Mouse (Mus musculus) gastrocnemius, adult 18-20 months (tissue): ENCODE measurements around the gene 5430427O19Rik. TPM values are rescaled to one million over a fixed set of nuclear protein-coding genes. Genes with fewer than 3 reads are reported as not detected.

Experiments used
- DNase-seq: peaks from one replicate; pipeline ENCODE4 v3.0.0; 2021; ENCODE audit warnings: low spot score
- long read RNA-seq, 2 experiments: library from polyadenylated mRNA; stranded (forward); transcript quantifications; one replicate each; pipeline ENCODE4 v2.0.0; 2021
- total RNA-seq, 2 experiments: library from RNA; stranded (reverse); gene quantifications; 2 replicates each; pipeline ENCODE4 v1.2.3; 2021

5430427O19Rik gene
- total RNA-seq: under 1 TPM; 0.07 to 0.12 TPM
- long read RNA-seq, experiment 1: 0 reads
- long read RNA-seq, experiment 2: 0 reads

GRCm38 (mm10) chrX:85869914-85870483, at the start of gene 5430427O19Rik:
TSS of gene 5430427O19Rik (plus strand) at chrX:85870354.
- DNase-seq: no peak

GRCm38 (mm10) chrX:85827719-85828453, 42.3 kb upstream of the 5430427O19Rik start:
- no peak for DNase-seq

GRCm38 (mm10) chrX:85829000-85829399, 41.2 kb upstream of the 5430427O19Rik start:
- no peak for DNase-seq

DNA sequence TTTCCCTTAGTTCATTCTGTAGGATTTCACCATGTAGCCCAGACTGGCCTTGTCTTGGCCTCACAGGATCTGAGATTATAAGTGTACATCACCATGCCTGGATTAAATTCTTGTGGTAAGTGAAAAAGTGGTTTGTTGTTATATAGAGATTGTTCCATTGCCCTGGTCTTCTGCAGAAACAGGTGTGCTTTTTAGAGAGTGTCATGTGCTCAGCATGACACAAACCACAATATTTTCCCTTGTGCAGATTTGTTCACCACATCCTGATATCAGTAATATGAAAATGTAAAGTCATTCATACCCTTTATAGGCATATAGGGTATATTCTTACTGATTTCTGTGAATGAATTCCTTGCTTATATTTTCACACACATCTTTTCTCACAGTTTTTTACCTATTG, 31.0 kb upstream of the 5430427O19Rik start:
- DNase-seq: no peak

GRCm38 (mm10) chrX:85855938-85856337, 14.2 kb upstream of the 5430427O19Rik start:
- no peak for DNase-seq

GRCm38 (mm10) chrX:85857169-85857568, 13.0 kb upstream of the 5430427O19Rik start:
- no peak for DNase-seq

DNA sequence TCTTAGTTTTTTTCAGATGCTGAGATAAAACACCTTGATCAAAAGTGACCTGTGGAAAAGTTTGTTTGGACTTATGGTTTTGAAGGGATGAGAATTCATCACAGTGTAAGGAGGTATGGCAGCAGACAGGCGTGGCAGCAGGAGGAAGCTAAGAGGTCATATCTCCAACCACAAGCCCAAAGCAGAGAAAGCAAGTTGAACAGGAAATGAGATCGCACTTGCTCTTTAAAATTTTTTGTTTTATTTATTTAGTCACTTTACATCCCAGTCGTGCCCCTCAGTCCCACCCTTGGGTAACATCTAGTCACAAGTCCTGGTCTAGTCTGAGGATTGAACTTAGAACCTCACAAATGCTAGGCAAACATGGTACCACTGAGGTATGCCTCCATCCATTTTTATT, 2.1 kb upstream of the 5430427O19Rik start:
- DNase-seq: no peak

DNA sequence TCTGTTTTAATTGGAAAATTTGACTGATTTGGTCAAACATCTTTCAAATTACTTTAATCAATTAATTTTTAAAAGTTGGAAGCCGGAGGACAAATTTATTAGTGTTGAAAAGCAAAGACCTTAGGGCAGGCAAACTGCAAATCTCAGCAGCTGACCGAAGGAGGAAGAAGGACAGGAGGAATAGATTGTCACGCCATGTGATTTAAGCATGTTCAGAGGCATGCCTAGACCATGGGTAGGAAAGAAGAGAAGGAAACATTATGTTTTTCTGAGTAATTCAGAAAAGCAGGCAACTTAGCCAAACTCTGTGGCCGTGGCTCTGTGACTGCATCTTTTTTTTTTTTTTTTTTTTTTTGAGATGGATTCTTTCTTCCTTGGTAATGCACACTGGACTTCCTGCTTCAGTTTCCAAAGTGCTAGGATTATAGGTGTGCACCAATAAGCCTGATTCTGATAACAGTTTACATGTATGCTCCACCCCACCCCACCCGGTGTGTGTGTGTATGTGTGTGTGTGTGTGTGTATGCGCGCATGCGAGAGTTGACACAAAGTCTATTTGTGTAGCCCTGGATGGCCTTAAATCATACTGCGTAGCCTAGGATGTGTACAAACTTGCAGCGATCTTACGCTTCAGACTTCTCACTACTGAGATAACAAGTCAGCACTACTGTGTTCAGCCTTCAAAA, 1.4 kb downstream of the 5430427O19Rik start:
- no peak for DNase-seq

GRCm38 (mm10) chrX:85874367-85874766, 4.2 kb downstream of the 5430427O19Rik start:
- no peak for DNase-seq

DNA sequence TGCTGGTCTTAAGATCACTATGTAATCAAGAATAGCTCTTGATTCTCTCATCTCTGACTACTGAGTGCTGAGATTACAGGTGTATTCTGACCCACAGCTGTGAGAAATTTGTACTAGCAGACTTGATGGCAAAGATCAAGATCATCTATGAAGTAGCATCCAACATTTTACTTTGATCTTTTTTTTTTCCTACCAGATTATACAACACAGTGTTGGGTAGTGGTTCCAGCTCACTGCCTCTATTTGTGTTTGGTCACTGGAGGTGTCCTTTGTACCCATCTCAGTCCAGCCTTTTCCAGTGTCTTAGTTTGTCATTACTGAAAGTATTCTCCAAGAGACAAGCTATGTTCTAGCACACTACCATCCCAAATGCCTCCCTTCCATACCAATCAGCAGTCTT, 5.8 kb downstream of the 5430427O19Rik start:
- no peak for DNase-seq

GRCm38 (mm10) chrX:85877747-85878146, 7.6 kb downstream of the 5430427O19Rik start:
- no peak for DNase-seq

DNA sequence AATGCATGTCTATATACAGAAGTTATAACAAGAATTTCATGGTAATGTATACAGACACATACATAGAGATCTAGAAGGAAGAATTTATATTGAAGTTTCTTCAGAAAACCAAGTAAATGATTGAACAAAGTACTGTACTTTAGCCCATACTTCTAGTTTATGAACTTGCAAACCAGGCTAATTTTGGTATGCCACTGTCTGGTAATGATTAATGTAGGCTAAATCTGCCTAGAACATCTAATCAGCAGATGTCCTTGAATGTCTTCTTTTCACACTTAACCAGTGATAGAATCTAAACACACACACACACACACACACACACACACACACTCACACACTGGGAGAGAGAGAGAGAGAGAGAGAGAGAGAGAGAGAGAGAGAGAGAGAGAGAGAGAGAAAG, 8.1 kb downstream of the 5430427O19Rik start:
- no peak for DNase-seq

DNA sequence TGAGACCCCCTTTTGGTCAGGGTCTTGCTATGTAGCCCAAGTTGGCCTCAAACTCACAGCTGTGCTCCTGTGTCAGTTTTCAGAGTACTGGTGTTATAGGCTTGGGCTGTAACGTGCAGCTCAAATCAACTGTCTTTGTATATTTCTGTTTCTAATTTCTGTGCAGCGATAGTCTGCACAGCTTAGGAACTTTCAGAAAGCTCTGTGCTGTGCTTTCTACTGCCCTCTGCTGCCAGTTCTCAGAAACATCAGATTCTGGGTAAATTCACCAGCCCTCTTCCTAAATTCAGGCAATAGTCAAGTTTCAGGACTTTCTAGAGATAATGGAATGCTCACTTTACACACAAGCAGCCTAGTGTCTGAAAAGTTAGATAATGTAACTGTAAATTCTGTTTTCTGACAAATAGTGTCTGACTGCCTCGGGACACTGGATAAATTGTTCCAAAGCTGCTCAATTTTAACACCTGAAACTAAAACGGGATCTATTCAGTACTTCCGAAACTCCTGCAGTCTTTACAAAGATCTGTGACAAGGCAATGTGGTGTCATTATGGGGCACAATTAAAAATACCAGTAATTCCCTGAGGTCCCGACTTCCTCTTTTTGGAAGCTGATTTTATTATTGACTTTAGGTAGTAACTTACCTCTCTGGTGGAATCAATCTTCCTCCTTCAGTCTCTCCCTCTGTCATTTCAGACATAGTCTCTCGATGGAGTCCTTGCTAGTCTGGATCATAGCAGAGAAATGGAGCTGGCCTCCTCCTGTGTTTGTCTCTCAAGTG, 9.2 kb downstream of the 5430427O19Rik start:
- peak; percentile 1 for DNase-seq

DNA sequence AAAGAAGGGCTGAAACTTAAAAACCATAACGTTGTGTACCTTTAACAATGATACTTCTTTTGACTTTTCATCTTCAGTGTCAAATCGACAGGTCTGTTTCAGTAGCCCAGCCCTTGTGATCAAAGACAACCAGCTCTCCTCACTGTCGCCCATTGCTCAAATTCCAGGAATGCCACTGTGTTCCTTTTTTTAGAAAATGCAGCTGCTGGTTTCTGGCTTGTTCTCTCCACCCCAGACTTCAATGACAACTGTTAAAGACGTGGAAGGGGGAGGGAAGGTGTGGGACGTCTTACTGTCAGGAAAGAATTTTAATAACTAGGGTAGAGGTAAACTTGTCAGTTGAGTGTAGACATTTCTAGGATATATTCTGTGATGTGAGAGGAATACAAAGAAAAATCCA, 16.5 kb downstream of the 5430427O19Rik start:
- peak; percentile 2 for DNase-seq

DNA sequence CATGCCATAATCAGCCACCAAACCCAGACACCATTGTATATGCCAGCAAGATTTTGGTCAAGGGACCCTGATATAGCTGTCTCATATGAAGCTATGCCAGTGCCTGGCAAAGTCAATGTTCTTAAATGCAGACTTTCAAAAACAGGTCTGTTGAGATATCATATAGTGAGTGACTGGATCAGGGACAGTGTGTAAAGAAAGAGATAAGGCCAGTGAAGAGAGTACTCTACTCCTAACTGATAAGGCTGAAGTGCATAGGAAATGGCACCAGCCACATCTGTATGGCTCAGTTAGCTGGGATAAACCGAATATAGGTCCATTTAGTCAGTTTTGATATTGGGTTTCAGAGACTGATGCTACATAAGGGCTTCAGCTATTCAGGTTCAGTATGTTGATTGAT, 31.0 kb downstream of the 5430427O19Rik start:
- DNase-seq: no peak

DNA sequence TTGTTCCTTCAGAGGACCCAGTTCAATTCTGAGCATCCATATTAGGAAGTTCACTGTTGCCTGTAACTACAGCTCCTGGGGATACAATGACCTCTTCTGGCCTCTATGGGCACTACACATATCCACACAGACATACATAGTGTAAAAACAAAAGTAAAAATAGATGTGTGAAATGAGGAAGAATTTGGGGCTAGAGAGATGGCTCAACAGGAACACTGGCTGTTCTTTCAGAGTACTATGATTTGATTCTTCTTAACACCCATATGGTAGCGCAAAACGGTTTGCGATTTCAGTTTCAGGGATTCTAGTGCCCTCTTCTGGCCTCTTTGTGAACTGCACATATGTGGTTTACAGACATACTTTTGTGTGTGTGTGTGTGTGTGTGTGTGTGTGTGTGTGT, 48.9 kb downstream of the 5430427O19Rik start:
- peak; percentile 1 for DNase-seq

- no peak for DNase-seq
Measured at GRCm38 (mm10) chrX:85932991-85933390, 62.8 kb downstream of the 5430427O19Rik start.

Other genes starting within 250 kb of the 5430427O19Rik start
- 1 to 10 TPM; 1.0 to 1.5 TPM for gene Gk, start 93.5 kb upstream of the 5430427O19Rik start, total RNA-seq
- gene Samt3, start 173.8 kb downstream of the 5430427O19Rik start, total RNA-seq: not detected